Mouse (Mus musculus) gastrocnemius, adult 8-10 months (tissue): ENCODE results near the gene Gatad2a. TPM values are rescaled to one million over a fixed set of nuclear protein-coding genes. Genes with fewer than 3 reads are reported as not detected.

Experiments
- DNase-seq, 2 experiments: peaks; one replicate each; pipeline ENCODE4 v3.0.0; 2022; ENCODE audit warnings: low spot score in 2 of 2
- total RNA-seq, 4 experiments: library from RNA; stranded (reverse); gene quantifications; 2 replicates each; pipeline ENCODE4 v1.2.4; 2022

The Gatad2a gene
- total RNA-seq, 4 experiments from 2014 or later = 20.5 to 26.4 (median 25.2) TPM

GRCm38 (mm10) chr8:69901484-69902162, 94.6 kb downstream of the Gatad2a start:
- peak; percentile 94 to 95 for DNase-seq

DNA sequence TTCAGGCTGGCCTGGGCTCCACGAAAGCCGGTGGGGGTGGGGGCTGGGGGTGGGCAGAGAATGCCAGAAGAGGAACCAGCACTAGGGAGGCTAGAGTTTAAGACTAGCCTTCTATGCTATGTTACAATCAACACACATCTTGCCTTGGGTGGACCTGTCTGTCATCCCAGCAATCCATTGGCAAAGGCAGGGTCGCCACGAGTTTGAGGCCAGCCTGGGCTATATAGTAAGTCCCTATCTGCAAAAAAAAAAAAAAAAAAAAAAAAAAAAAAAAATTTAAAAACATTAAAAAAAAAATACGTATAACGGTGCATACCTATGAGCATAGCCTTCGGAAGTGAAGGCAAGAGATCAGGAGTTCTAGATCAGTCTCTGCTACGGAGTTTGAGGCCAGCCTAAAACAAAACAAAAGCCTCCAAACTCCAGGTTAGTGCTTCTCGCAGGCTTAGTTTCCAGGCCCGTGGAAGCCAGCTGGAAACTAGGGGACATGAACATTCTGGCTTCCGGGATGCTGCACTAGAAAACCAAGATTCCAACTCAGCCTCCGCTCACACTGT, 95.2 kb downstream of the Gatad2a start:
- DNase-seq = no peak

DNA sequence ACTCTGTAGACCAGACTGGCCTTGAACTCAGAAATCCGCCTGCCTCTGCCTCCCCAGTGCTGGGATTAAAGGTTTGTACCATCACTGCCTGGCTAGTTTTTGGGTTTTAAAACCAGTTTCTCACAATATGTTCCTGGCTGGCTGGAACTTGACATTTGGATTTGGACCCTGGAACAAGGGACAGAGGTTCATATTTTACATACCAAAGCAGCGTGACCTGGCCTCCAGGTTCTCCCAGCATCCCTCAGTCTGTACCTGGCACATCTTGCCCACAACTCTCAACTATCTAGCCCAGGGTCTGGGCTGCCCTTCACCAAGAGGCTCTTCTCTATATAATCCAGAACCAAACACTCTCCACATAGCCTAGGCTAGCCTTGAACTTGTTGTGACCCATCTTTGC, 96.3 kb downstream of the Gatad2a start:
- DNase-seq = no peak

DNA sequence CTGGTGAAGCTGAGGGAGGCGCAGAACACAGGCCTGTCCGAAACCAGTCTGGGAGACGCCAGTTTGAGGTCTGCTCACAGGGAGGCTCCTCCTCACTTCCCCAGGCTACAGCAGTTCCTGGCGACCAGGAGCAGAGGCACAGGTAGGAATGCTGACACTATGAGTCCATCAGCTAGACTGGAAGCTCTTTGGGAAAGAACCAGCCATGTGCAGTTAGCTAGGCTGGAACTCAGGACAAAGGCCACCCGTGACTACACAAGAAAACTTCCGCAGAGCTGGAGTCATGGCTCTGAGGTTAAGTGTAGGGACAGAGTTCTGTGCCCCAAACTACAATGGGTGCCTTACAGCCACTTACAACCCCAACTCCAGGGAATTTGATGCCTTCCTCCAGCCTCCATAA, 98.3 kb downstream of the Gatad2a start:
- no peak for DNase-seq

DNA sequence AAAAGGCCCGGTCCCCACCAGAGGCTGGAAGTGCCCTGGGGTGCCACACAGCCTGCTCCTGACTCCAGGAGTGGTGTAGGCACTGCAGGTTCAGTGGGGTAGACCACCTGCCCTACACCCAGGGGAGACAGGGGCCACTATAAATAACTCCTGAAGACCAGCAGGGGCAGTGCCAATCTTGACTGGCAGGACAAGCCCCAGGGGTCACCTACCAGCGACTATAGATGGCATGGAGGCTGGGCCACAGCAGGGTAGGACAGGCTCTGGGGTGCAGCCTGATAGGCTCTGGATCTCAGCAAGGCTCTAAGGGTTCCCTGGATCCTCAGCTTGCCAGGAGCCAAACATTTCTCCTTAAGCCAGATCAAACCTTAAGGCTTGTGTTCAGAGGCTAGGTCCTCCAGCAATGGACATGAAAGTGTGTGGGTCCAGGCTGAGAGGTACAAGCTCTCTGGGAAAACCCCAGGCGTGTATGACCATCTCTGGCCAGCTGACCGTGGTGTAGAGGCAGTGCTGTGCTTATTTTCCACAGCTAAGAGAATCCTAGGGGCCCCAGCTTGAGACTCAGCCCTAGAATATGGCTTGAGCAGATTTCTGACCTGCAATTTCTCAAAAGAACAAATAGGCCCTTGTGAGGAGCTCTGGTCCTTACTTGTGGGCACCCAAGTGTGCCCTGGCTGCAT, 100.3 kb downstream of the Gatad2a start:
- no peak for DNase-seq

DNA sequence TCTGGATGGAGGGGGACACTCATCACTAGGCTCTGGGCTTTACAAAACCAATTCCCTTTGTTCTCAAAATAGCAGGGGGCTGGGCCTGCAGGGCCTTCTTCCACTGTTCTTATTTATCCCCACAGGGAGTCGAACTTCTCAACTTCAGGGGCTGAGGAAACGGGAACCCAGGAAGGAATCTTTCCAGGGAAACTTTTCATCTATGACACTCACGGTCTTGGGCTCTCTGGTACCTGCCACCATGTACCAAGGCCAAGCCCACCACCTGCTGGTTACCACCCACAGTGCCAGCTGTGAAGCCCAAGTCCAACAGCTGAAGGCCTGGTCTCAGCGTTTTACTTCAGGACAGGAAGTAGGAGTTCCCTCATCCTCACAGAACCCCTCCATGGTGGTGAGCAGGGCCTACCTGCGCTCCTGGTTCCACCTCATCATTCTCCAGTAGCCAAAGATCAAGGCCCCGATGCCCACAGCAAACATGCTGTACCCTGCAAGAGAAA, 101.3 kb downstream of the Gatad2a start:
- no peak for DNase-seq

DNA sequence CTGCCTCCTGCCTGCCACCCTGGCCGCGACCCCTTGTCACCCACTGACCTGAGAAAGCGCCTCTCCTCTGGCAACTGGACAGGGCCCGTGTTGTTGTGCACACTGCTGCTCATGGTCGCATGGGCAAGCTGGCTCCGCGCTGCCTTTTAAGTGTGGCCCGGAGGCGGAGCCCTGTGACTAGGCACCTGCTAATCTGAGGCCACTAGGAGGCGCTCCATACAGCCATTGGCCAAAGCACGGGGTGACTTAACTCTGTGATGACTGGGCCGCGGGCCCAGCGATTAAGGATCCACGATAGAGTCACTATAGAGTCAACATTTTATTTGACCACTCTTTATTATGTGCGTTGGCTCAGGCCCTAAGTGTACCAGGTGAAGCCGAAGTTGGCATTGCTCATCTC, 102.3 kb downstream of the Gatad2a start:
- DNase-seq = peak in 1 of 2 experiments; percentile 45

DNA sequence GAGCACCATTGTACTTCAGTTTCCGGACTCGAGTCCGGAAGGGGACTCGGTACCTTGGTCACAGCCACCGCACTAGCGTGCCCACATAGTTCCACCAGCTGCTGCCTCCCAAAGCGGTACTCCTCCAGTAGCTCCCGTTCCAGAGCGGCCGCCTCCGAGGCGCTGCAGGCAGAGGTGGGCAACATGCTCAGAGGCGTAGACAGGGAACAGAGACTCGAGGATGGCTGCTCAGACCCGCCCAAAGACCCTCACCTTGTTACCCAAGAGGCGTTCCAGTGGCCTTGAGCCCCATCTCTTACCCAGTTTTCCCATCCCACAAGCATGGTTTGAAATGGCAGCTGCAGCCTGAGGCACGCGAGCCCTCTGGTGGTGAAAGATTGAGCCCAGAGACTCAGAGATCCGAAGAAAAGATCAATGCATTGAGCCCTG, 105.4 kb downstream of the Gatad2a start:
- no peak for DNase-seq

- no peak for DNase-seq
Observed at GRCm38 (mm10) chr8:69888902-69889301, 107.3 kb downstream of the Gatad2a start.

DNA sequence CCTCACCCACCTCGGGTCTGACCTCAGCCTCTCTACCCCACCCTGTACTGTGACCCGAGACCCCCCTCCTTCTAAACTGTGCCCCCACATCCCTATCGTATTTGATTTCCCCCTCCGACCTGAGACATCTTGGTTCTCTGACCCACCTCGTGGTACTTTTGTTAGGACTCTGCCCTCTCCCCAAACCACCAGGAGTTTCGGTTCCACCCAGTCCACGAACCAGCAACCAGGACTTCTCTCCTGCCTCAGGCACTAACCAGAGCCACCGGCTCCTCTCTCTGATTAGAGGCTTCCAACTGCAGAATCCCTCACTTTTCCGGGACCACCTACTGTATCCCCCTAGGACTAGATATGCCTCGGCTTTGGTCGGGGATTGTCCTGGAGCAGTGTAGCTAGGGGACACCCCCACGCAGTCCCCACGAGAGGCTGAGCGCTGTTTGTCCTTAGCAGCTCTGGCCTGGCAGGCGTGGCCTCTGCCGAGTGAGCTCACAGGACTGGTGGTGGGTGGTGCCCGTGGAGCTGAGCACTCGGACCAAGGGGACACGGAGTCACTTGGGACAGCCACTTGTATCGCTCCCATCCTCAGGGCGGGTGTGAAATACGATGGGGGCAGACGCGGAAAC, 107.8 kb downstream of the Gatad2a start:
- DNase-seq = no peak

DNA sequence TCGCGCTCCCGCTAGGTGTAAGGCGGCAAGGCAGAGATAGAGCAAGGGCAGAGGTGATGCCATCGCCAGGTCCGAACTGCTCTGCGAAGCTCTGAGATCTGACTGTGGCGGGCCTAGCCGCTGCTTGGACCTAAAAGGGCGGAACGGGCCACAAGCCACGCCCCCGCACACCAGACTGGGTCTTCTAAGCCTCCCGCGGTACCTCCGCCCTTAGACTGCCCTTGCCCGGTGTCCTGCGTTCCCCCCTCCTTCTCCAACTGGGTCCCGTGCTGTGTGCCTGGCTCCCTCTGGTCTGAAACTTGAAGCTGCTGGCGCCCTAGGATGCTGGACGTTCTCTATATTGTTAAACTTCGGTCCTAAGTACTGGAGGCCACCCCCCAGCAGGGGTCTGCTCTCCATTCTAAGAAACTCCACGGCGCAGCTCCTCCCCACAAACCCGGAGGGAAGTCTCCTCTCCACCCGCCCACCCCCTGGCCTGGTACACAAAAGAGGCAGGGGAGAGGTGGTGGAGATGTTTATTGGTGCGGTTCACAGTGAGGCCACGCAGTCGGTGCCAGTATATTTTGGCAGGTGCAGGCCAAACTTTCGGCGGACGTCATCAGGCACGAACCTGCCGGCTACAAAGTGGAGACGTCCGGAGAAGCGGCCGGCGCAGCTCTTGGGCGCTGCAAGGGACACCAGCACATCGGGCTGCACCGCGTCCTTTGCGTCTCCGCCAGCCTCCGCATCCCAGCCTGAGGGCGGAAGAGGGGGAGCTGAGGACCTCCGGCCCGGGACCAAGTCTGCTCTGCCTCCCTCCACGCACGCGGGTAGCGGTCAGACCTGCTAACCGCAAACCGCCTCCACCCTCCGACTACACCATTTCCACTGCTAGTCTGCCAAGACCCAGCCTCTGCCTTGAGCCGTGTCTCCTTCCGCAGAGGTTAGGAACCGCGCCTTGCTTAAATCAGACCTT, 108.6 kb downstream of the Gatad2a start, which contains the start of gene Cilp2:
Gene Cilp2, minus strand, starts transcription at position 399 of the 955 bp plus-strand sequence.
- DNase-seq = peak in 1 of 2 experiments; percentile 58

- no peak for DNase-seq
Observed at GRCm38 (mm10) chr8:69884141-69884540, 112.0 kb downstream of the Gatad2a start.

DNA sequence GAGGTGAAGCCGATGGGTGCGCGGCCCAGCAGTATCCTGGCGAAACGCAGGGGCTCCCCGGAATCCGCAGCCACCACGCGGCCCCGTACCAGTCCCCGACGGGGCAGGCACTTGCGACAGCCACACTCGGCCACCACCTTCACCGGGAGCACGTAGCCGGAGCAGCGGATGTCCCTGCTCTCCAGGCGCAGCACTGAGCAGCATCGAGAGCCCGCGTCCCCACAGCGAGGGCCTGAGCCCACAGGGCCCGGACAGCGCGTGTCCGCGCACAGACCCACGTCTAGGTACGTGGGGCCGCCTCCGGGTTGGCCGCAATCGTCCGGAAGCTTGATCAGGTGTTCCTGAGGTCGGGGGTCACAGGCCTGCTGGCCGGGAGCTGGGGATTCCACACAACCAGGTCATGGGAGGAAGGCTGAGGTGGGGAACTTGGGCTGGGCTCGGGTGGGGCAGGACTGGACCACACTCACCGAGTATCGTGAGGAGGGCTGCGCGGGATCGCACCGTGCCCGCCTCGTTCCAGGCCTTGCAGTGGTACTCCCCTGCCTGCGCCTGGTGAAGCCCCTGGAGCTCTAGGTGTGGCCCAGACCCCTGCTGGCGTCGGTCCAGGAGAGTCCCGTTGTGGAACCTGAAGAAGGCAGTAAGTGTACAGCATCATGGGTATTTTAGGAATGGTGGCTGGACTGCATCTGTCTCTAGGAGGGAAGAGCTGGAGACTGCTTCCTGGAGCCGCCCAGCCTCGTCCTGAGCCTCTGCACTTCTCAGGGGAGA, 113.2 kb downstream of the Gatad2a start:
- DNase-seq = no peak

DNA sequence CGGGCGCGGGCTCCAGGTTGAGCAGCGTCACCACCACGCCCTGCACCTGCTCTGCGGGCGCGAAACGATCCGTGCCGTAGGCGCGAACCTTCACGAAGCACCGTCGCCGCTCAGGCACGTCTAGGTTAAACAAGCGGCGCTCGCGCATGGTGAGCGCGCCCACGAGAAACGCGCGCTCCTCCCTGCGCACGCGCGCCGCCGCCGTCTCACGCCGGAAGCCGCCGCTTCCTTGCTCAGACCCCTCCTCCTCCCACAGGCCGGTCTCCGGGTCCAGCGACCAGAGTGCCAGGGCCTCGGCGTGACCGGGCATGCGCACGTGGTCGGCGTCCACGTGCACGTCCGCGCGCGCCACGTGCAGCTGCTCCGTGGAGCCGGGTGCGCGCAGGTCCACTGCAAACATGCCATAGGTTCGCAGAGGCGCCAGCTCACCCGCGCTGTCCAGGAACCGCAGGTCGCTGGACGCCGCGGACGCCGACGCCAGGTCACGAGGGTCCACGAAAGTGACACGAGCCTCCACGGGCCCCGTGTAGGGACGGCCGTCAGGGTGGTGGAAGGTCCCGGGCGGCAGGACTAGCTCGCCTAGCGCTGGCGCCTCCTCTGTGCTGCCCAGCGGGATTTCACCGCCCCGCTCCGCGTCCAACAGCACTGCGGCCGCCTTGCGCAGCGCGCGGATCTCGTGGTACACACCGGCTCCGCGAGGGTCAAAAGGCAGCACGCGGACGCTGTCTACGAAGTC, 114.0 kb downstream of the Gatad2a start:
- no peak for DNase-seq

GRCm38 (mm10) chr8:69881261-69881865, 114.8 kb downstream of the Gatad2a start:
- no peak for DNase-seq

GRCm38 (mm10) chr8:69880841-69881240, 115.3 kb downstream of the Gatad2a start:
- DNase-seq = no peak

DNA sequence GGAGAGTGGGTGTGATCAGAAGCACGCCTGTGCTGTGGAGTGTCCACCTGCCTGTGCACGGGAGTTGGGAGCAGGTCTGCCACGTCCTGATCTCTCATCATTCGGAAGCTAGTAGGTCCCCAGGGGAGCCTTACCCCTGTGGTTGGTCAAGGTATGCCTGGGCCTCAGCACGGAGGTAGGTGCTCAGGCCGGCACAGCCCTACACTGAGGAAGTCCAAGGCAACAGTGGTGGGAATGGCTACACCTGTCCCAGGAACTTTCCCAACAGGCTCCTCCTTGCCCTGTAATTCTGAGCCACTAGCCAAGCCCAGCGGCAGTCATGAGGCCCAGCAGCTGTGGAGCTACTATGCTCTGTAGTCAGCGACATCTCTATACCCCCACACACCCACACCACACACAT, 116.5 kb downstream of the Gatad2a start:
- DNase-seq = no peak

- DNase-seq = no peak
Observed at GRCm38 (mm10) chr8:69877992-69878391, 118.2 kb downstream of the Gatad2a start.

- no peak for DNase-seq
Observed at GRCm38 (mm10) chr8:69877396-69877795, 118.8 kb downstream of the Gatad2a start.
